Mouse (Mus musculus) left cerebral cortex, postnatal 36 days (tissue): ENCODE measurements around the gene Ppp1r10. TPM values are rescaled to one million over a fixed set of nuclear protein-coding genes. Genes with fewer than 3 reads are reported as not detected.
"Not testable (repeated sequence)": the region's sequence is repeated elsewhere in the genome, so short reads cannot be mapped to it uniquely, and the experiment has no call there.

Experiments used
- DNase-seq, 2 experiments: peaks; one replicate each; pipeline ENCODE4 v3.0.0; 2021 to 2022; ENCODE audit warnings: low spot score in 2 of 2, mixed read lengths in 1 of 2
- intact Hi-C: fragments of 180-260 bp; cut with DNase I; formaldehyde crosslinking; loops from one replicate; pipeline ENCODE4 v1.15.1; 2025
- total RNA-seq, 2 experiments: library from RNA; stranded (reverse); gene quantifications; 2 replicates each; pipeline ENCODE4 v1.2.3; 2021

The Ppp1r10 gene
- total RNA-seq, 2 experiments from 2014 or later = 62.5 to 84.5 TPM

DNA sequence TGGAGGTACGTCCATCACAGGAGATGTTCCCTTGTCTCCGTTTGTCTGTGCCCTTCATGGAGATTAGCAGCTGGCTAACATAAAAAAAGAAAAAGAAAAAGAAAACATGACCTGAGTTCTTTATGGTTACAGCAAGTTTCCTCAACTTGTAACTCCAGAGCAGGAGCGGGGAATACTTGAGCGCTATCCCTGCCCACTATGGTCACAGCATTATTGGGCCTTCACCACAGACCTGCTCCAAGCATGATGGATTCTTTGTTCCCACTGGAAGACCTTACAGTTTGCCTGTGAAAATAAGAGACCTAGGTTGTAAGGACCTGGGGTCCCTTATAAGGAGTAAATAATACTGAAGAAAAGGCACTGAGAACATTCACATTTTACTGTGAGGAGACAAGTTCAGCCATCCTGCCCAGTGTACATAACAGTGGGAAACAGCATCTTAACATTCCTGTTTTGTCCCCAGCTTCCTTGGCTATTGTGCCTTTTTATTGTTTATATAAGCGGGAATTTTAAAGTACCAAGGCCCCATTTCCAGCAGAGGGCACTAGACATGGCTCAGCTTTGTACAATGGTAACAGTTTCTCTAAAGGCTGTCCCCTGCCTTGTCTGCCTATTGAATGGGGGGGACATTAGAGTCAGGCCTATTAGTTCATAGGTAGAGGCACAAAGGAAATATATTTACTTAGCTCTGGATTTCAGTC is 4.8 kb downstream of the Ppp1r10 start:
- intact Hi-C loops = loop anchor here (5.0 kb wide), 1 partner anchor 61 kb away; the partner anchor contains the start of gene Prr3
- DNase-seq = no peak

GRCm38 (mm10) chr17:35921710-35922109 is 5.5 kb downstream of the Ppp1r10 start:
- no peak for DNase-seq
- intact Hi-C loops = loop anchor here (5.0 kb wide), 1 partner anchor 61 kb away; the partner anchor contains the start of gene Prr3

DNA sequence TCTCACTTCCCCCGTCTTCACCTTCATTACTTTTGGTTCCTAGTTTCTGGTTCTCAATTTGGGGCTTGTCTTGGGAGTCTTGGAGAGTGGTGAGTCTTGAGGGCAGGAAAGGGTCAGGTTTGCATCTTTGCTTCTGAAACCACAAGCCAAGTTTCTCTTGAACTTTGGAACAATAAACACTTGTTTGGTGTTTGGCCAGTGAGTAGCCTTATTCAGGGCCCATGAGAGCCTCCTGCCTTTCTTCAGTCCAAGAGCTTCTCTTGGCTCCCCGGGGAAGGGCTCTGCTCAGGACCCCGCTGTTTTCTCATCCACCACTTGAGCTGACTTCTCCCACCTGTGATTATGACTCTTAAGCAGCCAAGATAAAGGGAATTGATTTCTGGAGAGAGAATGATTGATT is 6.3 kb downstream of the Ppp1r10 start:
- intact Hi-C loops = loop anchor here (5.0 kb wide), 1 partner anchor 60 kb away; the partner anchor contains the start of gene Prr3
- DNase-seq = no peak

DNA sequence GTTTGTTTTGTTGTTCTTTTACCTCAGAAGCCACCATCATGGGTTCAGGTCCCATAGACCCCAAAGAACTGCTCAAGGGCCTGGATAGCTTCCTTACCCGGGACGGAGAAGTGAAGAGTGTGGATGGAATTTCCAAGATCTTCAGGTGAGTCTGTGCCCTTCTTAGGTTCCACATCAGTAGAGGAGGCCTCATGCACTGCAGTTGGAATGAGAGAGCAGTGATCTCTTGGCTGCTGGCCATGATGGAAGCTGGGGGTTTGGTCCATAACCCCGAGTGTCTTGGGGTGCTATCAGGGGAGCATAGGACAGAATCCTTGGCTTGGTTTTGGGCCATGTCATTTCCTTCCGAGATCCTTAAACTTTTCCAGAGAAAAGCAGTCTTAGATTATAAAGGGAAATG is 7.0 kb downstream of the Ppp1r10 start:
- DNase-seq = no peak
- intact Hi-C loops = loop anchor here (5.0 kb wide), 1 partner anchor 59 kb away; the partner anchor contains the start of gene Prr3

GRCm38 (mm10) chr17:35927471-35927870 is 11.2 kb downstream of the Ppp1r10 start:
- DNase-seq = no peak
- intact Hi-C loops = no loop called here

- intact Hi-C loops = no loop called here
- no peak for DNase-seq
Observed at GRCm38 (mm10) chr17:35929534-35929933, 13.3 kb downstream of the Ppp1r10 start.

- no peak for DNase-seq
- intact Hi-C loops = no loop called here
Observed at GRCm38 (mm10) chr17:35930627-35931026, 14.4 kb downstream of the Ppp1r10 start.

GRCm38 (mm10) chr17:35932608-35933007 is 16.4 kb downstream of the Ppp1r10 start:
- DNase-seq = no peak
- intact Hi-C loops = no loop called here

DNA sequence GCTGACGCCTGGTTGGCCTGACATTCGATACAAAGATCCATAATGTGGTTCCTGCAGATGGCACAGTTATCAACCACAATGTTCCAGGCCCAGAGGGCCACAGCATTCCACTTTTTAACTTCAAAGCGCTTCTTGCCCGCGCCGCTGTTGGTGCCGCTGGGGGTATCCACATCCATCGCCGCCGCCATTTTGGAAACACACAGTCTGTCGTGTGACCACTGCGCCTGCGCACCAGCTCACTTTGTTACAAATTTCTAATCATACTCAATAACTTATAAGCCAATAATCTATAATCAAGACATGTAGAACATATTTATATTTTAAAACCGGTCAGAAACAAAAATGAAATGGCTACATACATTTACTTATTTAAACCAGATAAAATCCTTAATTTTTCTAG is 19.5 kb downstream of the Ppp1r10 start:
- intact Hi-C loops = loop anchor here (2.0 to 5.0 kb wide), 2 partner anchors 57 to 177 kb away; no protein-coding TSS in a partner anchor
- not testable (repeated sequence) for DNase-seq

- intact Hi-C loops = loop anchor here (2.0 to 5.0 kb wide), 2 partner anchors 55 to 174 kb away; no protein-coding TSS in a partner anchor
- DNase-seq = no peak
Observed at GRCm38 (mm10) chr17:35937700-35938348, 21.6 kb downstream of the Ppp1r10 start.

- intact Hi-C loops = loop anchor here (5.0 kb wide), 1 partner anchor 173 kb away; no protein-coding TSS in a partner anchor
- no peak for DNase-seq
Observed at GRCm38 (mm10) chr17:35939108-35939507, 22.9 kb downstream of the Ppp1r10 start.

GRCm38 (mm10) chr17:35939941-35940340 is 23.7 kb downstream of the Ppp1r10 start:
- DNase-seq = no peak
- intact Hi-C loops = loop anchor here (5.0 kb wide), 1 partner anchor 172 kb away; no protein-coding TSS in a partner anchor

DNA sequence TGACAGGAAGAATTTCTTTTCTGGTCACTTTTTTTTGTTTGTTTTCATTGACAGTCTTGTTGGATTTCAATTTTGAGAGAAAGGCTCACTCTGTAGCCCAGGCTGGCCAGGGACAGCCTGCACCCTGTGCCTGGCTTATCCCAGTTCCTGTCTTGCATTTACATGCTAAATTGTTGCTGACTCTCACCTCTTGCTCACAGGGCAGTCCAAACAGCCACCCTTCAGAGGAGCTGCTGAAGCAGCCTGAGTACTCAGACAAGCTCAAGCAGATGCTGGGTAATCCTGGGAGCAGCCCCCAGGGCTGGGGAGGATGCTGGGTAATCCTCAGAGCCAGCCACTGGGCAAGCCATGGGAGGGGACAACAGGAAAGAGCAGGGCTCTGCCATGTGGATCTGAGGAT is 34.7 kb downstream of the Ppp1r10 start:
- DNase-seq, intact Hi-C loops: not testable (repeated sequence)

GRCm38 (mm10) chr17:35952559-35952958 is 36.3 kb downstream of the Ppp1r10 start:
- DNase-seq, intact Hi-C loops: not testable (repeated sequence)

- DNase-seq = no peak
Observed at GRCm38 (mm10) chr17:35954665-35955064, 38.4 kb downstream of the Ppp1r10 start.

DNA sequence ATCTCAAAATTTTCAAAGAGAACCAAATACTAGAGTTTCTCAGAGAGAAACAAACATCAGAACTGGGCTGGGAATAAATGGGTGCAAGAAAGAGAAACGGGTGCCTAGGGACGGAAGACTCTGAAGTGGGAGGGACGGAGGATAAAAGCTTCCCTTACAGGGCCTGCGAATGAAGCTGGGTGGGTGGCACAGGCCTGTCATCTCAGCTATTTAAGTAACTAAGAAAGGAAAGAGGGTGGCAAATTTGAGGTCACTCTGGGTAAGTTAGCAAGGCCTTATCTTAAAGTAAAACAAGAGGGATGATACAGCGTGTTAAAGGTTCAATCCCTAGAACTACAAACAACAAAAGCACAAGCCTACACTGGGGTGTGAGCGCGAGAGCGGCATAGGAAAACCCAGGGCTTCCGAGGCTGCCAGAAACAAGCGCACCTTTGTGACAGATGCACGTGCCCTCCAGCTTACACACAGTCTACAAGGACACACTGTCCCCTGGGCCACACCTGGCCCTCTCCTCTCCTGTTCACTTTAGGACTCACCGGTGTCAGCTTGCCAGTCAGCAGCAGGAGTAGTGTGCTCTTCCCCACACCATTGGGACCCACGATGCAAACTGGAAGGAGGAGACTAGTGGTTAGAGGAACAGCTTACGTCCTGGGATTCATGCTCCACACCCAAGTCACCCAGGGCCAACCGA is 42.4 kb downstream of the Ppp1r10 start:
- no peak for DNase-seq

More at GRCm38 (mm10) chr17:35954665-35955064, 38.4 kb downstream of the Ppp1r10 start:
- intact Hi-C loops = no loop called here

DNA sequence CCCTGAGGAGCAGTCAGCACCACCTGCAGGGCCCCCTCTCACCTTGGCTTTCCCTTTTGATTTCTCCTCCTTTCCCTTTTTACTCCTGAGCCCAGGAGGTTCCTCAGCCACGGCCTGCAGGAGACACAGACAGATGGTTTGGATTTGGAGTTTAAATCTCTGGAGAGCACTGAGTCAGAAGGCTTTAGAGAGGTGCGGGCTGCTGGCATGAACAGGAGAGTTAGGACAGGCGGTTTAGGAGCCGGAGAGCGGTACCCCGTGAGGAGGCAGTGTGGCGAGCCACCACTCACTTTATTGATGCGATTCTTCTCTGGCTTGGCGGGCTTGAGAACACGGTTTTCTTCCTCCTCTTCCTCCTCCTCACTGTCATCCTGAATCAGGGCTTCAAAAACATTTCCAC is 47.0 kb downstream of the Ppp1r10 start:
- intact Hi-C loops = no loop called here
- DNase-seq = no peak

More for the DNA sequence above, 42.4 kb downstream of the Ppp1r10 start:
- intact Hi-C loops = no loop called here

DNA sequence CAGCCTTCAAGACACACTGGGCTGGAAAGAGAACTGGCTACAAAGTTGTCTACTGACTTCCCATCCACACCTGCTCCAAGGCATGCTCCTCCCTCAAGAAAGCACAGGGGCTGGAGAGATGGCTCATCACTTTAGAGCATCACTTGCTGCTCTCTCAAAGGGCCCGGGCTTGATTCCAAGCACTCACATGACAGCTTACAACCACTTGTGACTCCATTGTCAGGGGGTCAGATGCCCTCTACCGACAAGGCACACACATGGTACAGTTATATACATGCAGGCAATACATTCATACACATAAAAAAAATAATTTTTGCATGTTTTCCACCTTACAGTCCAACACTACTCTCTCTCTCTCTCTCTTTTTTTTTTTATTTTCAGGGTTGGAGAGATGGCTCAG is 51.4 kb downstream of the Ppp1r10 start:
- intact Hi-C loops = no loop called here
- no peak for DNase-seq

- DNase-seq = peak; percentile 98
- intact Hi-C loops = no loop called here
Observed at GRCm38 (mm10) chr17:35969418-35970389, 53.5 kb downstream of the Ppp1r10 start, which contains the start of gene Abcf1. TSS of gene Abcf1 (minus strand) at chr17:35969761.
